Mouse (Mus musculus) embryonic facial prominence, embryonic 12.5 days (tissue): Measurements from ENCODE around the gene Il6st. TPM values are rescaled to one million over a fixed set of nuclear protein-coding genes. Genes with fewer than 3 reads are reported as not detected.
A peak's percentile ranks its signal among the peaks of the same experiment; 100 is the strongest.

Experiments used
- ATAC-seq: fragments of 200-750 bp; cut with Nextera tagmentation; 2 replicates; pipeline ENCODE4 v1.8.0; 2017; ENCODE audit not compliant: insufficient number of reproducible peaks, insufficient read depth, low FRiP score, low TSS enrichment
- H3K27ac ChIP-seq: fragments of 300-500 bp; sonication (generic); 2 replicates; pipeline ENCODE4 v1.5.1; 2016; ENCODE audit warnings: mild to moderate bottlenecking
- H3K27me3 ChIP-seq: fragments of 300-500 bp; sonication (generic); 2 replicates; pipeline ENCODE4 v1.6.1; 2016; ENCODE audit warnings: mild to moderate bottlenecking, moderate library complexity
- H3K36me3 ChIP-seq: fragments of 300-500 bp; sonication (generic); 2 replicates; pipeline ENCODE4 v1.6.1; 2016; ENCODE audit warnings: mild to moderate bottlenecking
- H3K4me1 ChIP-seq: fragments of 300-500 bp; sonication (generic); 2 replicates; pipeline ENCODE4 v1.6.1; 2016
- H3K4me2 ChIP-seq: fragments of 300-500 bp; sonication (generic); replicated peaks from 2 replicates; pipeline ENCODE4 v1.6.1; 2016; ENCODE audit warnings: mild to moderate bottlenecking, moderate library complexity
- H3K4me3 ChIP-seq: fragments of 300-500 bp; sonication (generic); 2 replicates; pipeline ENCODE4 v1.5.1; 2016; ENCODE audit warnings: mild to moderate bottlenecking
- H3K9ac ChIP-seq: fragments of 300-500 bp; sonication (generic); 2 replicates; pipeline ENCODE4 v1.6.1; 2016; ENCODE audit warnings: mild to moderate bottlenecking, moderate library complexity
- H3K9me3 ChIP-seq: fragments of 300-500 bp; sonication (generic); 2 replicates; pipeline ENCODE4 v1.6.1; 2016; ENCODE audit warnings: mild to moderate bottlenecking, moderate library complexity
- whole genome bisulfite sequencing: fragments of 180-500 bp; shearing (Covaris S2); methylation state at CpG from one replicate; pipeline ENCODE4 v1.1.7; 2016; 5-methylcytosine and 5-hydroxymethylcytosine counted together
- polyA plus RNA-seq: library from polyadenylated mRNA; unstranded; fragments of >200 nt; fragmentation: Nextera tagmentation; extraction: Ambion mirVana; gene quantifications from 2 replicates; pipeline ENCODE4 v1.2.1, GENCODE M21; 2016

Il6st gene
- polyA plus RNA-seq, 1 experiment from 2014 or later: 45.9 TPM

DNA sequence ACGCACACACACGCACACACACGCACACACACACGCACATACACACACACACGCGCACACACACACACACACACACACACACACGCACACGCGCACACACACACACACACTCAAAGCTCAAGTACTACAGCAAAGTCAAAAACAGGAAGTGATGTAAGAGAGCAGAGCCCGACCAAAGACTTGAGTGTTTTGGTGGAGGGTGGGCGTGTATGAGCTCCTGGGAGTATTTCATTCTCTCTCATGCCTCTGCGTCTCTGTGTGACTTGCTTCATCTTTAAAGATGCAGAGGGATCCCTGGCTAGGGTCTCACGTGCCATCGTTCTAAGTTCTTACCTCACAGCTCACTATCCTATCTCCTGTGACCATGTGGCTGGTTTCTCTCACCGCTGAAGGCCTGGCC, 36.3 kb upstream of the Il6st start:
- Histone ChIP-seq H3K9ac (no peak overlapping the region), H3K4me1 (0 out of 2 replicates have a peak, but pooled peaks cover 4% of the 10 kb centered on the region), H3K9me3 (no peaks in the 10 kb centered on the region), H3K27me3 (no peaks in the 10 kb centered on the region), H3K36me3 (no peaks in the 10 kb centered on the region), H3K4me3 (no peak overlapping the region), H3K27ac (no peak overlapping the region), H3K4me2 (no peak overlapping the region)
- ATAC-seq: no peak
- 88% methylated on average over 15 of the region's 15 CpGs for WGBS

DNA sequence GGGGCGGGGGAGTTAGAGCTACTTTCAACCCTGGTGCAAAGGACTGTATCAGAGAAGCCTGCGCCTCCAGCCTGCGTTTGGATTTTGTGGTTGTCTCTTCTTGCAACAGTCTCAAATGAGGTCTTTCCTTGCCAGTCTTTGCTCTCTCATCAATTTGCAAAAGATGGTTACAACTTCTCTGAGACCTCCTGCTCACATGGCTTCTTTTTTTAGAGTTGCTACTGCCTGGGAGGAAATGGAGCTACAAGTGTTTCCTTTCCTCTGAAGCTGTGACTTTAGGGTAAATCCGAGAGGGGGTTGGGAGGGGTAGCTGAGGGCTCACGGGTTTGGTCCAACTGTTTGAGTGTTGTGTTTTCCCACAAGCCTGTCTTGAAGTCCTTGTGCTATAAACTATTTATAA, 30.6 kb upstream of the Il6st start:
- no peak overlapping the region for H3K9ac ChIP-seq
- H3K9me3 ChIP-seq: no peaks in the 10 kb centered on the region
- no peak for ATAC-seq
- H3K36me3 ChIP-seq: no peaks in the 10 kb centered on the region
- 56% methylated on average over 5 of the region's 5 CpGs for WGBS
- no peak overlapping the region for H3K27ac ChIP-seq
- H3K4me3 ChIP-seq: no peak overlapping the region
- H3K4me1 ChIP-seq: no peaks in the 10 kb centered on the region
- no peaks in the 10 kb centered on the region for H3K27me3 ChIP-seq
- H3K4me2 ChIP-seq: no peak overlapping the region

DNA sequence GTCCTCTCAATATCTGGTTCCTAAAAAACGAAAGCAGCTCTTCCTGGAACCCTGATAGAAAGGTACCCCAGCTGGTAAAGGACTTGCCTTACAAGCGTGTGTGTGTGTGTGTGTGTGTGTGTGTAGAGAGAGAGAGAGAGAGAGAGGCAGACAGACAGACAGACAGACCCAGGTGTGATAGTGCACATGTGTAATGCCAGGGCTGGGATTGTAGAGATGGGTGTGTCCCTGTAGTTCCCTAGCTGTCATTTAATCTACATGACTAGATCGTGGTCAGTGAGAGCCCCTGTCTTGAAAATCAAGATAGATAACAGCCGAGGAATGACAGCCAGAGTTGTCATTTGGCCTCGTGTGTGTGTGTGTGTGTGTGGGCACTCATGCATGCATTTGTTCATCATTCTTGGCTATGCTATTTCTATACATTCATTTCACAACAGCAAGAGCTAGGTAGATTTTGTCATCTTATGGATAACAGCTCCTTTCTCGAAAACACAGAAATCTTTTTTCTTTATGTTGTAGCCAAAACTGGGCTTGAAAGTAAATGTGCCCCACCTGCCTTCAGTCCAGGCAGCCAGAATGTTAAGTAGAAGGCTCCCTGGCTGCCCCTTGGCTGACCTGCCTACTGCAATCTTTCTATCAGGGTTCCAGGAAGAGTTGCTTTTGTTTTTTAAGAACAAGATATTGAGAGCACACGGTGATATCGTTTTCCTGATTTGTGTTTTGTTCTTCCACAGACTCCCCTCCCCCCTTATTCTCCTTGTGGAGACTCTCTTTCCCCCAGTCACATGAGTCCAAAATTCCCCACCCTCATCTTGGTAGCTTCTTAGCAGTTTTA, 28.4 kb upstream of the Il6st start:
- Histone ChIP-seq H3K9me3 (no peaks in the 10 kb centered on the region), H3K36me3 (no peaks in the 10 kb centered on the region), H3K27ac (no peak overlapping the region), H3K9ac (no peak overlapping the region), H3K27me3 (no peaks in the 10 kb centered on the region), H3K4me2 (no peak overlapping the region), H3K4me1 (peaks cover 14% of the 10 kb centered on the region; the same call in 1 of the 2 replicates), H3K4me3 (no peak overlapping the region)
- WGBS: 72% methylated on average over 8 of the region's 8 CpGs
- no peak for ATAC-seq

DNA sequence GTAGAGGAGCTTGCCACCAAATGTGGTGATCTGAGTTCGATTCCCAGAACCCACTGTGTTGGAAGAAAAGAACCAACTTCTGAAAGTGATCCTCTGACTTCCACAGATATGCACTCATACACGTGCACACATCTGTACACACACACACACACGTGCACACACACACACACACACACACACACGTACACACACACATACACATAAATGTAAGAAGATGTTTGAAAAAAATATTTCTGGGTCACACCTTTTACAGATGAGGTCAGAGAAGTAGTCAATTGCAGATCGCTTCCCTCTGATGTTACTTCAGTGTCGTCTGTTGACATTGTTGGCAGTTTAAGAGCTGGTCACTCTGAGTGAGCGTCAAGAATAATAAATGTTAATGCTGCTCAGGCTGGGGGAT, 27.6 kb upstream of the Il6st start:
- Histone ChIP-seq H3K4me3 (no peak overlapping the region), H3K4me1 (peaks cover 14% of the 10 kb centered on the region; the same call in 1 of the 2 replicates), H3K9me3 (no peaks in the 10 kb centered on the region), H3K9ac (no peak overlapping the region), H3K4me2 (no peak overlapping the region), H3K36me3 (no peaks in the 10 kb centered on the region), H3K27ac (no peak overlapping the region), H3K27me3 (no peaks in the 10 kb centered on the region)
- ATAC-seq: no peak
- 83% methylated on average over 7 of the region's 7 CpGs for WGBS

DNA sequence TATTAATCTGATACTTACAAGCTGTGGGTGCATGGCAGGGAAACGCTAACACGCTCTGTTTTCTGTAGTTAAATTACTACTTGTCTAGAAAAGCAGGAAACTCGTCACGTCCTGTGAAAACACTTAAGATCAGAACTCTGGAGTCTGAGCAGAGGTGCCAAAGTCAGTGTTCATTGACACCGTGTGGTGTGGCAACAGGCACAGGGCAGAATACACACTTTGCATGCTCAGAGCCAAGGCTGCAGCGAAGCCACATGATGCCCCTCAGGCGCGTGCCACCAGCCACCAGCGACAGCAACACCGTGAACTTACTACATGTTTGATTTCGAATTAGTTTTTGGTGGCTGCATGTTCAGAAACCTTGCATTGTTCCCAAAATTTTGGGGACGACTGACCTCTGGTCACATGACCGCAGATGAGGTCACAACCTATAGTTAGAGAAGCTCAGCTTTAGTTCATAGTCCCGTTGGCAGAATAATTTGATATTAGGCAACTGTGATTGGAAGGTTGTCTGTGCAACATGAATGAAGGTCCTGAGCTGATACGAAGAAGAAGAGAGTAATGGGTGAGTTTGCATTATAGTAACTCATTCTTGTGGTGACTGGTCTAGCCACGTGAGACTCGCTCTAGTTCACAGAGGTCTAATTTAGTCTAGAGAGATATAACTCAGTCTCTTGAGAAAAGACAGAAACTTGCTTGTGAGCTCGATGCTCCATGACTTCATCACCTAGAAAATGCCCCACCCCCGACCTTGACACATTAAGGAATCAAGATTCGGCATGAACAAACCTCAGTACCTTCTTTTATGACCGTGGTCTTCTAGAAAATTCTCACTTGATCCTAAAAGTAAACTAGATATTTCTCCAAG, 25.6 kb upstream of the Il6st start:
- H3K9me3 ChIP-seq: no peaks in the 10 kb centered on the region
- H3K4me1 ChIP-seq: peaks cover 14% of the 10 kb centered on the region; the same call in 1 of the 2 replicates
- H3K4me3 ChIP-seq: no peak overlapping the region
- H3K27ac ChIP-seq: no peak overlapping the region
- 93% methylated on average over 21 of the region's 21 CpGs for WGBS
- ATAC-seq: no peak
- H3K4me2 ChIP-seq: no peak overlapping the region
- no peak overlapping the region for H3K9ac ChIP-seq
- H3K36me3 ChIP-seq: no peaks in the 10 kb centered on the region
- H3K27me3 ChIP-seq: no peaks in the 10 kb centered on the region

DNA sequence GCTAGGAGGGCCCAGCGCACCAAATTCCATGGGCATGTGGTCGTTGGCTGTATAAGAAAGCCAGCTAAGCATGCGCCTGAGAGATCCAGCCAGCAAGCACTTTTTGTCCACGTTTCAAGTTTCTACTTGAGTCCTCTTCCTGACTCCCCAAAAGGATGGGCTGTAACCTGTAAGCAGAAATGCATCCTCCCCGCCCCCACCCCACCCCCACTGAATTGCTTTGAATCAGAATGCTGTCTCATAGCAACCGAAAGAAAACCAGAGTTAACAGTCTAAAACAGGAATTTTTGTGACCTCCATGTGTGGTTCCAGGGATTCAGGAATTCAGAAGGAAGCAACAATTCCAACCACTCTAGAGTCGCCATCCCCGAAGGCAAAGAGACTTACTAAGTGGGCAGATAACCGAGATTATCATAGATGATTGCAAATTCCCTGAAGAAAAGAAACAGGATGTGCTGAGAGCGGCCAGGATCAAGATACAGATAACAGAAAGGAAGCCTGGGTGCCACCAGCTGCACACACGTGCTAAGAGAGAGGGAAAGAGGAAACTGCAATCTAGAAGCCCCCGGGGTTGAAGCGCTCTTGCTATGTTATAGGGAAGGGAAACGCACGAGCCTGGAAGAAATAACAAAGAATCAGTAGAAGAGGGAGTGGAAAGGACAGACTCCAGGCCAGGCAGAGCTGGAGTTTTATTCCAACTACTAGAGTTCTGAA, 24.6 kb upstream of the Il6st start:
- H3K4me1 ChIP-seq: peaks cover 14% of the 10 kb centered on the region; the same call in 1 of the 2 replicates
- peak overlapping the region; percentile 36 for H3K4me2 ChIP-seq
- no peaks in the 10 kb centered on the region for H3K36me3 ChIP-seq
- H3K27me3 ChIP-seq: no peaks in the 10 kb centered on the region
- H3K9ac ChIP-seq: no peak overlapping the region
- ATAC-seq: no peak
- no peaks in the 10 kb centered on the region for H3K9me3 ChIP-seq
- 38% methylated on average over 15 of the region's 15 CpGs for WGBS
- H3K4me3 ChIP-seq: no peak overlapping the region
- H3K27ac ChIP-seq: peak overlapping the region; percentile 52

DNA sequence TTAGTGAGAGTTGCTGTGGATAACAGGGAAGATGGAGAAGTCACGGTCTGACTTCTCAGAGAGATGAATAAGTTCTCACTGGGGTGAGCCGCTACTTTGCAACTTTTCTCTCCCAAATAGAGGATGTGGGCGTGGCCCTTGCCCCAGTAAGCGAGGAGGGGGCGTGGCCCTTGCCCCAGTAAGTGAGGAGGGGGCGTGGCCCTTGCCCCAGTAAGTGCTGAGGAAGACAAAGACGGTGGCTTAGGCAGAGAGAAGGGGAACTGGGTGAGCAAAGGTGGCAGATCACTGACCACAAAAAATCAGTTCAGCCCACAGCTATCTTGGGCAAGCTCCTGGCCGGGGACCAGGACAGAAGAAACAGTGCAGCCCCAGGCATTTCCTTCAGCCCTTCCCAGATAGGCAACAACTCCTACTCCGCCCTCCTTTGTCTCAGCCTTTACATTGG, 23.9 kb upstream of the Il6st start:
- Histone ChIP-seq H3K9me3 (no peaks in the 10 kb centered on the region), H3K4me3 (no peak overlapping the region), H3K4me1 (peaks cover 14% of the 10 kb centered on the region; the same call in 1 of the 2 replicates), H3K27me3 (no peaks in the 10 kb centered on the region), H3K36me3 (no peaks in the 10 kb centered on the region), H3K4me2 (peak overlapping the region; percentile 36), H3K27ac (peak overlapping the region; percentile 52), H3K9ac (no peak overlapping the region)
- 23% methylated on average over 9 of the region's 9 CpGs for WGBS
- ATAC-seq: peak; percentile 52; the same call in 1 of the 2 replicates

DNA sequence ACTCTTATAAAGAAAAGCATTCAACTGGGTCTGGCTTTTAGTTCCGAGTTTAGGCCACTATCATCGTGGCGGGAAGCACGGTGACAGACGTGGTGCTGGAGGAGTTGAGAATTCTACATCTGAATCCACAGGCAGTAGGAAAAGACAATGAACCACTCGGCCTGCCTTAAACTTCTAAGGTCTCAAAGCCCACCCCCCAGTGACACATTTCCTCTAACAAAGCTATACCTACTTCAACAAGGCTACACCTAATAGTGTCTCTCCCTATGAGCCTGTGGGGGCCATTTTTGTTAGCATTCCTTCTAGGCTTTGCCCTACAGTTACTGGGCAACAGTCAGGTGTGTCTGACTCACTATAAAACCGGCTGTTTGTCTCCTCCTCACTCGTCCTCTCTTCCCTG, 23.2 kb upstream of the Il6st start:
- no peaks in the 10 kb centered on the region for H3K27me3 ChIP-seq
- H3K9ac ChIP-seq: no peak overlapping the region
- H3K4me1 ChIP-seq: peaks cover 14% of the 10 kb centered on the region; the same call in 1 of the 2 replicates
- H3K4me2 ChIP-seq: no peak overlapping the region
- 70% methylated on average over 8 of the region's 8 CpGs for WGBS
- H3K4me3 ChIP-seq: no peak overlapping the region
- no peak for ATAC-seq
- H3K27ac ChIP-seq: no peak overlapping the region
- H3K9me3 ChIP-seq: no peaks in the 10 kb centered on the region
- H3K36me3 ChIP-seq: no peaks in the 10 kb centered on the region

DNA sequence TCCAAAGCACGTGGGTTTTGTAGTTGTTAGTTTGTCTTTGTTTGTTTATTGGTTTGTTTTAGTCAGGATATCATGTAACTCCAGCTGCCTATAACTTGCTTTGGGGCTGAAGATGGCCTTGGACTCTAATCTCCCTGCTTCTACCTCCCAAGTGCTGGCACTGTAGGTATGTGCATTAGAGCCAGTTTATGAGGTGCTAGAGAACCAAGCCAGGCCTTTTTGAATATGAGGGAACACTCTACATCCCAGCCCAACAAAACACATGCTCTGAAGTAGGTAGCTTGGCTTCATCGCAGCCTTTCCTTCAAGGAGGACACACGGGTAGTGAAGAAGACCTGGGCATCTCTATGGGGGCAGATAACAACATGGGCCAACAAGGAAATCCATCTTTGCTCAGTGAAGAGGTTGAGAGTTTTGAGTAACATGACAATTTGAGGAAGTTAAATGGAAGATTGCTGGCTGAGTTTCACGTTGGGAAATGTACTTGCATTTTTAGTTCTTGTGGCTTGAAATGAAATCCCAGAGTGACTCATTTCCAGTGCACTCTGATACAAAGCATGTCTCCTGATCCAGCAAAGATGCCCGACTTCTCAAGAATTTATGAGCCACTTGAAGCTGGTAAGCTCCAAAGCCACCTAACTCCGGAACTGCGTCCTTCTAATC, 20.9 kb upstream of the Il6st start:
- 86% methylated on average over 7 of the region's 7 CpGs for WGBS
- no peak overlapping the region for H3K9ac ChIP-seq
- no peaks in the 10 kb centered on the region for H3K36me3 ChIP-seq
- H3K27ac ChIP-seq: no peak overlapping the region
- no peak for ATAC-seq
- H3K4me2 ChIP-seq: no peak overlapping the region
- no peak overlapping the region for H3K4me3 ChIP-seq
- no peaks in the 10 kb centered on the region for H3K27me3 ChIP-seq
- H3K9me3 ChIP-seq: no peaks in the 10 kb centered on the region
- H3K4me1 ChIP-seq: peaks cover 14% of the 10 kb centered on the region; the same call in 1 of the 2 replicates

DNA sequence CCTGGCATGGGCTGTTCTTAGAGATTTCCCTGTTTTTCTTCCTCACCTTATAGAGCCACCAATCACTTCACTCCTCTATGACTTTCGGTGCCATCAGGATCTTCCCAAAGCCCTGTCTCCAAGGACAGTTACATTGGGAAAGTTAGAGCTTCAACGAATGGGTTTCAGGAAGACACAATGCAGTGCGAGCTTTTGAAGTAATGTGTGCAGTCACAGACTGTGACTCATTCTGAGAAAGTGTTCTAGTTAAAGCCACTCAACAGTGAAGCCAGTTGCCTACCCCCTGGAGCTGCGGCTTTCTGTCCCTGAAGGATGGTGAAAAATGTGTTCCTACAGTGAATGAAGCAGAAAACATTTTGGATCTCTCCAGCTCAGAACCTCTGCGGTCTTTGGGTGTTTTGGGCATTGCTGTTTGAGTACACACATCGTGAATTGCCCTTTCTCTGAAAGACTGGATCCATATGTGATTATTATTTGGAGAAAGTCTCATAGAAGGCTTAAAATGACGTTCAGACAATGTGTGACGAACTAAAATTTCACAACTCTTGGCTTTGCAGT, 16.7 kb upstream of the Il6st start:
- no peaks in the 10 kb centered on the region for H3K9me3 ChIP-seq
- no peak overlapping the region for H3K4me2 ChIP-seq
- no peaks in the 10 kb centered on the region for H3K4me1 ChIP-seq
- H3K27ac ChIP-seq: no peak overlapping the region
- H3K9ac ChIP-seq: no peak overlapping the region
- ATAC-seq: no peak
- no peaks in the 10 kb centered on the region for H3K27me3 ChIP-seq
- no peak overlapping the region for H3K4me3 ChIP-seq
- WGBS: 87% methylated on average over 8 of the region's 8 CpGs
- no peaks in the 10 kb centered on the region for H3K36me3 ChIP-seq

DNA sequence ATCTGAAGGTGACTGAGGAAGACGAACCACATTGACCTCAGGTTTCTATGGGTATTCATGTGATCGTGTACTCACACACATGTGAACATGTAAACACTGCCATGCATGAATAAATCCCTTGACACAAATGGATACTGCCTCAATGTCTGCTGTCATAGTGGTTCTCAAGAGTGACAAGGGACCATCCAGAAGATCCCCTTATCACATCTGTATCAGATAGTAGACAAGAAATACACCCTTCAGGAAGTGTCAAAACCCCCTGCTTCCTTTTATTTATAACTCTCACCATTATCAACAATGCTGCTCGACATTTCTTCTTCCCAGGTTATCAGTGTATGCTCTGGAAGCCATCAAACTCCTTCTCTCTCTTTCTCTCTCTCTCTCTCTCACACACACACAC, 13.7 kb upstream of the Il6st start:
- no peaks in the 10 kb centered on the region for H3K36me3 ChIP-seq
- no peaks in the 10 kb centered on the region for H3K27me3 ChIP-seq
- no peak overlapping the region for H3K27ac ChIP-seq
- no peak overlapping the region for H3K4me2 ChIP-seq
- 85% methylated on average over 3 of the region's 3 CpGs for WGBS
- no peak for ATAC-seq
- no peak overlapping the region for H3K4me3 ChIP-seq
- no peaks in the 10 kb centered on the region for H3K4me1 ChIP-seq
- H3K9ac ChIP-seq: no peak overlapping the region
- H3K9me3 ChIP-seq: no peaks in the 10 kb centered on the region
